Mouse (Mus musculus) embryo, embryonic 9.5 days (tissue): ENCODE results near the gene Uba7.
"Not testable (repeated sequence)": the region's sequence is repeated elsewhere in the genome, so short reads cannot be mapped to it uniquely, and the experiment has no call there.

Source experiments
- DNase-seq: peaks from one replicate; pipeline ENCODE4 v3.0.0-alpha.2; 2017; ENCODE audit errors: extremely low spot score

Uba7 gene

DNA sequence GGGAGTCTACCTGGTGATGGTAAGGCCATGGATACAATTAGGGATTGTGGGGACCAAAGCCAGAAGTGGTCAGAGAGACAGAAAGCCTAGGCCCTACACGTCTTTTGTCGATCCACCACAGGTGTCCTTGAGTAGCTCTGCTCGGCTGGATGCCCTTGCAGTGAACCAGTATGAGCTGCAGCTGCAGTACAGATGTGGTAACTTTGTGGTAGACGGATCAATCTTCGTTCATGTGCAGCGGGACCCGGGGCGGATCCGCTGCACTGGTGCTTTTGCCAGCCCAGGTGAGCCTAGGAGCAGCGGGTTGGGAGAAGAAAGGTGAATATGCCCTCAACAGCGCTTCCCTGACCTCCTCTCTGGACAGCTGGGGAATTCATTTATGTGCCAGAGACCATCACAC is 17.7 kb downstream of the Uba7 start:
- no peak for DNase-seq

- no peak for DNase-seq
Observed at GRCm38 (mm10) chr9:107994464-107994863, 19.2 kb downstream of the Uba7 start.

- DNase-seq: no peak
Observed at GRCm38 (mm10) chr9:107995513-107995912, 20.2 kb downstream of the Uba7 start.

GRCm38 (mm10) chr9:107996049-107996448 is 20.7 kb downstream of the Uba7 start, which contains the start of gene Gm20662:
TSS of gene Gm20662 (plus strand) at chr9:107996349.
- DNase-seq: no peak

- peak; percentile 99 for DNase-seq
Observed at GRCm38 (mm10) chr9:108001922-108002770, 26.8 kb downstream of the Uba7 start, which contains the start of gene Ip6k1. TSS of gene Ip6k1 (plus strand) at chr9:108002501.

- no peak for DNase-seq
Observed at GRCm38 (mm10) chr9:108002778-108003530, 27.6 kb downstream of the Uba7 start.

DNA sequence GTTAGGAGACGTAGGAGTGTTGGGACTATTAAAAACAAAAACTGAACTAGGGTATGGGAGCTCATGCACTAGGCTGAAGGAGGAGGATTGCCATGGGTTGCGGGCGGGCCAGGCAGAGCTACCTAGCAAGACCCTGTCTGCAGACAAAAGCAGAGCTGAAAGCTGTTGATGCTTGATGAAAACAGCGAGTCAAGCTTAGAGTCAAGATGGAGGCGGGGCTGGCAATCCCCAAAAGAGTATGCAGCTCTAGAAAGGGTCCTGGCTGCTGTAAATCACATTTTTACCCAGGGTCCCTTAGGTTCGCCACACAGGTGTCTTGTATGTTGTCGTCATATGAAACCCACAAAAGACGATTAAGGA is 28.2 kb downstream of the Uba7 start:
- DNase-seq: peak; percentile 12

DNA sequence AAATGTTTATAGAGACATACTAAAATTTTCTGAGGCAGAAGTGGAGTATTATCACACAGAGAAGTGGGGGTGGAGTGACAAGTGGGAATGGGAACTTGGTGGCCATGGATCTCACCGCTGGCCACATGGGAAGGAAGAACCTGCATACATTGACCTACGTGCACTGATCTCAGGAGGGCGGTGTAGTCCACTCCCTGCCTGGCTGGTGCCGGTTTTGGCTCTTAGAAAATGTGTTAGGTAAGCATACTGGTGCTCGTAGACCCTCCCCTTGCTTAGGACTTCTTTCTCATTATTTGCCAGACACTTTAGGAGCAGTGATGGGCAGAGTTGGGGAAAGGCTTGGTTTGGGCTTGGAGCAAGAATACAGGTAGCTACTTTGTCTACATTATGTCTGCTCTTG is 32.7 kb downstream of the Uba7 start:
- DNase-seq: no peak

DNA sequence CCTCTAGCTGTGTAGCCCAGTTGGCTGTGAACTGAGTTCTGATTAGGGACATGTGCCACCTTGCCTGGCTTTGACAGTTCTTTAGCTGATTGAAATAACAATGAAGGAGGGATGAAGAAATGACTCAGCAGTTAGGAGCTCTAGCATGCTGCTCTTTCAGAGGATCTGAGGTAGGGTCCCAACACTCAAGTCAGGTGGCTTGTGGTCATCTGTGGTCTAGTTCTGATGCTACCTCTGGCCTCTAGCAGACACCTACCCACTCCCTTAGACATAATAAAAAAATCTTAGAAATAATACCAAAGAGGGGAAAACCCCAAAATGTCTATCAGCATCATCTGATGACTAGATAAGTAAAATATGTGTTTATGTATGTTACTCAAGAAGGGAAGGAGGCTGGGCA is 35.1 kb downstream of the Uba7 start:
- DNase-seq: no peak

GRCm38 (mm10) chr9:108013577-108013976 is 38.3 kb downstream of the Uba7 start:
- DNase-seq: not testable (repeated sequence)

GRCm38 (mm10) chr9:108017127-108017526 is 41.8 kb downstream of the Uba7 start:
- DNase-seq: no peak

- DNase-seq: no peak
Observed at GRCm38 (mm10) chr9:108020741-108021140, 45.4 kb downstream of the Uba7 start.

- no peak for DNase-seq
Observed at GRCm38 (mm10) chr9:108023216-108023615, 47.9 kb downstream of the Uba7 start.

GRCm38 (mm10) chr9:108026584-108026983 is 51.3 kb downstream of the Uba7 start:
- DNase-seq: no peak

- no peak for DNase-seq
Observed at GRCm38 (mm10) chr9:108027867-108028266, 52.6 kb downstream of the Uba7 start.

- no peak for DNase-seq
Observed at GRCm38 (mm10) chr9:108032126-108032525, 56.8 kb downstream of the Uba7 start.
